Mouse (Mus musculus): ENCODE results near the gene Cnn3. TPM values are rescaled to one million over a fixed set of nuclear protein-coding genes. Genes with fewer than 3 reads are reported as not detected.

Cnn3 gene
- polyA plus RNA-seq, 1 experiment from 2014 or later, result 643 TPM

DNA sequence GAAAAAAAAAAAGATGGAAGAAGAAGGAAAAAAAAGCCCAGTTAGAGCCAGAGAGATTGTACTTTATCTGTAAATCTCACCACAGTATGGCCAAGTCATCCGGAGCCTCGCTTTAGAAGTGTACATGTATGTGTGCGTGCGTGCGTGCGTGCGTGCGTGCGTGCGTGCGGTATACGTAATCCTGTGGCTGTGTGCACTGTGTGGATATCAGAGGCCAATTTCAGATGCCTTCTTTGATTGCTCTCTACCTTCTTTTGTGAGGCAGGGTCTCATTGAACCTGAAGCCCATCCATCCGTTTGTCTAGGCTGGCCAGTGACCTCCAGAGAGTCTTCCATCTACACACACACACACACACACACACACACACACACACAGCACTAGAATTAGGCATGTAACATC lies 35.2 kb downstream of the Cnn3 start:
- ATAC-seq (ENCODE audit: low read depth), result no peak
- Histone ChIP-seq H3K9me3 (no peaks in the 10 kb centered on the region), H3K27me3 (no peaks in the 10 kb centered on the region), H3K9ac (no peak overlapping the region), H3K4me2 (no peak overlapping the region), H3K36me3 (peaks cover 47% of the 10 kb centered on the region), H3K4me1 (replicated peaks) (peaks cover 24% of the 10 kb centered on the region; the same call in 1 of the 2 replicates), H3K27ac (replicated peaks) (no peak overlapping the region), H3K4me3 (no peak overlapping the region)
- WGBS, result 96% methylated on average over 13 of the region's 13 CpGs

DNA sequence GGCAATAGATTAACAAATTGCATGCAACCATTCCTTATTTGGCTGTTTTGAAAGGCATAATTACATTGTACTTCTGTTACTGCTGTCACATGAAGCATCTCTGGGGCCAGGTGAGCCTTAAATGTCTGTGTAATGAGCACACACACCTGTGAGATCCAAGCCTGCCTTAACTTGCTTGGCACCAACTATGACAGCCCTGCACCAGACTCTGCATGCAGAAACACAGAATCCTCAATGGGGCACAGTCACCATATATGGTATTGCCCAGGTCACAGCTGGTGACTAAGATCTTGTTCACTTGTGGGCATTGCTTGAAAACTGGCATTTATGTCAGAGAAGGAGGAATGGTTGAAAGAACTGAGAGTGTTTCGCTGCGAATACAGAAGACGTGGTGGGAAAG lies 36.5 kb downstream of the Cnn3 start:
- H3K4me3 ChIP-seq, result no peak overlapping the region
- H3K4me1 ChIP-seq (replicated peaks), result peaks cover 24% of the 10 kb centered on the region; the same call in 1 of the 2 replicates
- H3K27me3 ChIP-seq, result no peaks in the 10 kb centered on the region
- no peak overlapping the region for H3K27ac ChIP-seq (replicated peaks)
- H3K9ac ChIP-seq, result no peak overlapping the region
- H3K36me3 ChIP-seq, result peaks cover 34% of the 10 kb centered on the region
- H3K4me2 ChIP-seq, result no peak overlapping the region
- 94% methylated on average over 3 of the region's 3 CpGs for WGBS
- ATAC-seq (ENCODE audit: low read depth), result no peak
- H3K9me3 ChIP-seq, result no peaks in the 10 kb centered on the region

DNA sequence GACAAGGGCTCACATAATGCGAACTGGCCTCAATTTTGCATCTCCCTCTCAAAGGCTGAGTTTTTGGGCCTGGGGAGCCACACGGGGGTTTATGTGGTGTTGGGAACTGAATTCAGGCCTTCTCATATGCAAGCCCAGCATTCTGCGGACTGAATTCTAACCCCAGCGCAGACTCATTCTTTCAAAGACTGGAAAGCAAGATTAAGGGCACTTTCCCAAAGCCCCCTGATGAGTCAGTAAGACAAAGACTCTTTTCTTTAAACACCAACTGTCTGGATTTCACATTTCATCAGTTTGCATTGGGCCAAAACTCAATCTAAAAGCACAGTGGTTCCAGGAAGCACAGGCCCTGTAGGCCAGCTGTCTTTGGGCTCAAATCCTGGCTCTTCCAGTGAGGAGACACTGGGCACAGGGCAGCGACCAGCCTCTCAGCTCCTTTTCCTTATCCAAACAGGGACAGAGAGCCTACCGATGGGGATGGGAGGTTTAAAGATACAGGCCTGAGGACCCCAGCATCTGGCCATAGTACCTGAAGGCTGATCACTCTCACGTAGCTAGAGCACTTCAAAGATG lies 38.5 kb downstream of the Cnn3 start:
- ATAC-seq (ENCODE audit: low read depth), result no peak
- no peak overlapping the region for H3K4me3 ChIP-seq
- WGBS, result 37% methylated on average over 7 of the region's 7 CpGs
- H3K9ac ChIP-seq, result no peak overlapping the region
- peaks cover 35% of the 10 kb centered on the region for H3K4me1 ChIP-seq (replicated peaks)
- peaks cover 14% of the 10 kb centered on the region for H3K36me3 ChIP-seq
- peak overlapping the region; percentile 61 for H3K27ac ChIP-seq (replicated peaks)
- H3K27me3 ChIP-seq, result no peaks in the 10 kb centered on the region
- no peaks in the 10 kb centered on the region for H3K9me3 ChIP-seq
- H3K4me2 ChIP-seq, result no peak overlapping the region

DNA sequence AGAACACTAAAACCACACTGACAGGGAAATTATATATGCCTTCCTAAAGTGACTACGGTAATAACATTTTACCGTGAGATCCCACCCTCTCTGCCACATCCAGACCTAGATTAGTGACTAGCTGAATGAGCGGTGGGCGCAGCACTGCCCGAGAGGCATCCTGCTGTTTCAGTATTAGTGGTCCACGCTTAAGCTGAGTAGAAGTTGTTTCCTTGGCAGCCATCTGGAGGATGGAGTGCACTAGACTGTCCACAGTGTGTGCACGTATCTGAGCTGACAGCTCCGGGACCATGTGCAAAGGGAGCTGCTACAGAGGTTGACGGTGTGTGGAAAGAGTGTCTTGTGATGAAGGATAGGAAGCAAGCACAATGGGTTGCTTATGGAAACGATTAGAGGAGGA lies 39.5 kb downstream of the Cnn3 start:
- Histone ChIP-seq H3K27me3 (no peaks in the 10 kb centered on the region), H3K4me2 (no peak overlapping the region), H3K4me1 (replicated peaks) (peaks cover 37% of the 10 kb centered on the region), H3K9ac (no peak overlapping the region), H3K36me3 (peaks cover 4% of the 10 kb centered on the region), H3K9me3 (no peaks in the 10 kb centered on the region), H3K4me3 (no peak overlapping the region), H3K27ac (replicated peaks) (no peak overlapping the region)
- ATAC-seq (ENCODE audit: low read depth), result no peak
- 52% methylated on average over 10 of the region's 10 CpGs for WGBS

DNA sequence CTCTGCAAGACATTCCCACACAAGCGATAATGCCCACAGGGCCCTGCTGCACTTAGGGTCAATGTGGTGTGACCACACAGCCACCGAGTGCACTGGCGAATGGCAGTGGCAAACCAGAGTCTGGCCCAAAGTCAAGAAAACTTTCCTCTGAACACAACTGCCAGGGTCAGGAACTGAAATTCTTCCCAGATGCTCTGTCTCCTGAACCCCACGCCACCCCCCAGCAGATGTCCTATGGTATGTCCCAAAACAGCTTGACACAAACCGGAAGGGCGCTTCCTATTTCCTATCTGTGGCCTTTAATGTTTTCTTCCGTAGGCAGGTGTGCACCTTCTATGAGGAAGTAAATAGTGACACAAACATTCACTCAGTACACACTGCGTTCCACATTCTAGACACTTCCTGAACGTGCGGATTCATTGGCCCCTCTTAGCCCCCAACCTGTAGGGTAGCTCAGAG lies 40.8 kb downstream of the Cnn3 start:
- 80% methylated on average over 10 of the region's 10 CpGs for WGBS
- no peak for ATAC-seq (ENCODE audit: low read depth)
- Histone ChIP-seq H3K36me3 (no peaks in the 10 kb centered on the region), H3K27me3 (no peaks in the 10 kb centered on the region), H3K9ac (no peak overlapping the region), H3K4me2 (no peak overlapping the region), H3K4me1 (replicated peaks) (peaks cover 37% of the 10 kb centered on the region), H3K27ac (replicated peaks) (no peak overlapping the region), H3K4me3 (no peak overlapping the region), H3K9me3 (no peaks in the 10 kb centered on the region)

DNA sequence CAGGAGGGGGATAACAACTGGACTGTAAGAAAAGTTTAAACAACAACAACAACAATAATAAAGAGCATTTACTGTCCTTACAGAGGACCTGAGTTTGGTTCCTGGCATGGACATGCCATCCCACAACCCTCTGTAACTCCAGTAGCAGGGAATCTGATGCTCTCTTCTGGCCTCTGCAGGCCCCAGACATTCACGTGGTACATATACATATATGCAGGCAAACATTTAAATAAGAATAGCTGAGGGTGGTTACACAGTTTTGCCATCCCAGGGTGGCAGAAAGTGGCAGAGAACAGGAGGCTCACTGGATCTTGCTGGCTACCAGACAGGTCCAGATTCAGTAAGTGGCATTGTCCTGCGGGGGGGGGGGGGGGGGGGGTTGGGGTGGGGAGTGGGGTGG lies 41.8 kb downstream of the Cnn3 start:
- Histone ChIP-seq H3K9me3 (no peaks in the 10 kb centered on the region), H3K9ac (no peak overlapping the region), H3K27ac (replicated peaks) (no peak overlapping the region), H3K36me3 (no peaks in the 10 kb centered on the region), H3K4me1 (replicated peaks) (peaks cover 37% of the 10 kb centered on the region), H3K4me3 (no peak overlapping the region), H3K27me3 (no peaks in the 10 kb centered on the region), H3K4me2 (no peak overlapping the region)
- no peak for ATAC-seq (ENCODE audit: low read depth)
- WGBS, result 15% methylated on average over 1 of the region's 2 CpGs

DNA sequence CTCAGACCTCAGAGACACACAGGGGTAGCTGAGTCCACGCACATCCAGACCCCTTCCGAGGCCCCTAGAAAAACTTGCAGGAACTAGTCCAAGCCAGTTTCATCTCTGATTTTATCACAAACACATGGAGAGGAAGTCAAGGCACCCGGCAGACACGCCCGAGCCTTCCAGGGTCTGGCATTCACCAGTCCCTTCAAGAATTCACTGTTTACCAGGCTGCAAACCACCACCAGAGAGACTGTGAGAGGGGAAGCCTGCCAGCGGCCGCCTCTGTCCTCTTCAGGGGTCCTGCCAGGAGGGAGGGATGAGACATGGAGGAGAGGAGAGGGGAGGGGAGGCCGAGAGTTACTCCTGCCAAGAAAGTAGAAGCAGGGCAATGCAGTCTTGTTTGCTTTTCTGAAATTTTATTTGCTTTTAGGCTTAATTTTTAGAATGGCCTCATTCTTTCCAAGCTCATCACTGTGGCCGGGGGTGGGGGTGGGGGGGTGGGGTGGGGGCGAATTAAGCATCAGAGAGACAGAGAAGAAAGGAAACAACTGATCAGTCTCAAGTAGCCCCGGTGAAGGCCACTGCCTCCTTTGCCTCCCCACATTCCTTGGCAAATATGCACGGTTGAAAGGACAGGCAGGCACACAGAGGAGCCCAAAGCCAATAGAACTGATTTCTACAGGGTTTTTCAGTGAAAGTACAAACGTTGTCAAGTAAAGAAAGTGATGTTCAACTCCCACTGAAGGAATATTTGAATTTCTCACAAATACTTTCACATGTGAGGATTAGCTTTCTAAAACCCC lies 43.1 kb downstream of the Cnn3 start:
- Histone ChIP-seq H3K36me3 (no peaks in the 10 kb centered on the region), H3K4me3 (no peak overlapping the region), H3K27ac (replicated peaks) (peak overlapping the region; percentile 70), H3K9me3 (no peaks in the 10 kb centered on the region), H3K4me2 (peak overlapping the region; percentile 17; the same call in 1 of the 2 replicates), H3K4me1 (replicated peaks) (peaks cover 31% of the 10 kb centered on the region), H3K9ac (no peak overlapping the region), H3K27me3 (no peaks in the 10 kb centered on the region)
- WGBS, result 7% methylated on average over 13 of the region's 13 CpGs
- ATAC-seq (ENCODE audit: low read depth), result peak; percentile 83

DNA sequence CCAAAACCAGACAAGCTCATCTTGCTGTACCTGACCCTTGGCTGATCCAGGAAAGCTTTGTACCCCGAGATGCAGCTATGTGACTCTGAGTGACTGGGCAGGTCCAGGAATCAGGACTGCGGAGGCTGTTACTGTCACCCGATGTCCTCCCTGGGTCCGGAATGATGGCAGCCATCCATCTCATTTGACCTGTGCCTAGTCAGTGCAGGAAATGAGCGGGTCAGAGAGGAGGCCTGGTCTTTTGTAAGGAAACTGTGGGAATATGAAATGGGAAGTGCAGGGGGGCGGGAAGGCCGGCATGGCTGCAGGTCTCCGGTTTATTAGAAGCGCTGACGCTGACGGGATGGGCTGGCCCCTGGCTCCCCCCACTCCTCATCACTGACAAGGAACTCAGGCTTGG lies 45.4 kb downstream of the Cnn3 start:
- Histone ChIP-seq H3K4me3 (no peak overlapping the region), H3K9ac (no peak overlapping the region), H3K4me1 (replicated peaks) (peaks cover 13% of the 10 kb centered on the region), H3K27ac (replicated peaks) (no peak overlapping the region), H3K9me3 (no peaks in the 10 kb centered on the region), H3K27me3 (no peaks in the 10 kb centered on the region), H3K36me3 (no peaks in the 10 kb centered on the region), H3K4me2 (no peak overlapping the region)
- 73% methylated on average over 11 of the region's 11 CpGs for WGBS
- no peak for ATAC-seq (ENCODE audit: low read depth)

DNA sequence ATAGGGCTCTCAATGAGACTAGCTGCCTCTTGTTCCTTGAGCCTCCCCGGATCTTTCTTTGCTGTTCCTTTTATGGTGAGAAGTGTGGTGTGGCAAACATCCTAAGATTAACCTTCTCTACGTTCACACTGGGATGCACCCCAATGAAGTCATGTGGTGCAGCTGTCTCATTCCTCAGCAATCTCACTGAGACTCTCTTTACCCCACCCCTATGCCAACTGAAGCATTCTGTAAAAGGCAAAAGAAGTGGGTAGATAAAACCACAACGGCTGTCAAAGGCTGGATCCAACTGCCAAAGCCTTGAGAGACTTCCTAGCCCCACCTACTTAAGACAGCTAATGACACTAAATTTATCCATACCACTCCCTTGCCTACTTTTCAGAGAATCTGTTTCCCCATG lies 48.4 kb downstream of the Cnn3 start:
- H3K9ac ChIP-seq, result no peak overlapping the region
- WGBS, result 69% methylated on average over 3 of the region's 3 CpGs
- no peak overlapping the region for H3K4me2 ChIP-seq
- H3K27me3 ChIP-seq, result no peaks in the 10 kb centered on the region; the same call in 1 of the 2 replicates
- no peaks in the 10 kb centered on the region for H3K9me3 ChIP-seq
- no peak overlapping the region for H3K4me3 ChIP-seq
- ATAC-seq (ENCODE audit: low read depth), result no peak
- H3K27ac ChIP-seq (replicated peaks), result no peak overlapping the region
- peaks cover 8% of the 10 kb centered on the region; the same call in 1 of the 2 replicates for H3K4me1 ChIP-seq (replicated peaks)
- no peaks in the 10 kb centered on the region for H3K36me3 ChIP-seq

DNA sequence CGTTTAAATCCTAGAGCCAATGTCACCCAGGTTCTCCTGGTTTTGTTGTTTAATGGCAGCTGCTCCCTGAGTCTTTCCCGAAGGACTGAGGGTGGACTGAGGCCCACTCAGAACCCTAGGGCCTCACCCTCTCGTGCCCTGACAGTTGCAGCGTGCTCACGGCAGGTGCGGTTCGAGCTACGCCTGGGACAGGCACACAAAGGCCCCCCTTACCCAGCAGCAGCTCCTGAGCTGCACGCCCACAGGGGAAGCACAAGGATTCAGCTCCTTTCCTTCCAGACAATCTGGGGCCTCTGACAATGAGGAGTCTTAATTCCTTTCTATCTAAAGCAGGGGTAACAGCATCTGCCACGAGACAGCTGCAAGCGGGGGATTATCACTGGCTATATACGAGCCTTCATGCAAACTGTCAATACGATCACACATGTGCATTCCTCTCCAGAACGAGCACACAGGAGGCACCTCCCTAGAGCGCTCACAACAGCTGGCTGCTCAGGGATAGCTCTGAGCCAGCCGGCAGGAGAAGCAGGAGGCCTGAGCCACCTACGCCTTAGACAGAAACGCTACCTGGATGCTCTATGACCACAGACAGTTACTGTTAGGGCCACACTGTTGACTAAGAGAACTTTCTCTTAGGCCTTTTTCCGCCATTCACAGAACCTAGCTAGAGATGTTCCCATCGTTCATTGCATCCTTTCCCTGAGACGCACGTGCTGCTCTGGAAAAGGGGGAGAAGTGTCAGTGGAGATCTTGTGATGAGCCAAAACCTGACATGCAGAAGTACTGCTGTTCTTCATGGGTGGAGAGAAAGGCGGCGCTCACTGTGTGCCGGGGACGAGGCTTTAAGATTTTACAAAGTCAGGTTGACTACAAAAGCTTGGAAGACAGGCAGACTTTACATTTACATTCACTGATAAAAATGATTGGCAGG lies 54.0 kb downstream of the Cnn3 start:
- Histone ChIP-seq H3K9ac (no peak overlapping the region), H3K36me3 (no peaks in the 10 kb centered on the region), H3K4me3 (no peak overlapping the region), H3K27me3 (no peaks in the 10 kb centered on the region; the same call in 1 of the 2 replicates), H3K27ac (replicated peaks) (peak overlapping the region; percentile 71), H3K4me1 (replicated peaks) (peaks cover 37% of the 10 kb centered on the region), H3K4me2 (no peak overlapping the region), H3K9me3 (no peaks in the 10 kb centered on the region)
- 62% methylated on average over 26 of the region's 26 CpGs for WGBS
- ATAC-seq (ENCODE audit: low read depth), result no peak

DNA sequence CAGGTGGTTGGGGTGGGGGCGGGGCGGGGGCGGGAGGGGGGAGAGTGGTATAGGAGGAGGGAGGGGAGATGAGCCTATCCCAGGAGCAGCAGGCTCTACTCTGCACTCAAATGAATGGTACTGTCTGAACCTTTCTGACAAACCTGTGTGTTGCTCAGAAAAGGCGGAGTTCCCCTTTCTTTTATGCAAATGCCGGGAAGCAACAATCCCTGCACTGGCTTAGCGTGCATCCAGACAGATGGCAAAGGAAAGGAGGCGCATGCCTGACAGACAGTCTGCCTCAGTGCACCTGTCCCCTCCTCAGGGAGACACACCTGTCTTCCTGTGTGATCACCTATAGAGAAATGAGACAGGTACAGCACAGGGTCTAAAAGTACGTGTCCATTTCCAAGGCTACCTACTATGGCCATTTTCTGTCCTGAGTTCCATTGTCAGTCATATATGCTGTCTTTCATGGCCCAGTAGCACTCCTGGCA lies 54.7 kb downstream of the Cnn3 start:
- 62% methylated on average over 8 of the region's 8 CpGs for WGBS
- H3K4me3 ChIP-seq, result no peak overlapping the region
- no peaks in the 10 kb centered on the region; the same call in 1 of the 2 replicates for H3K27me3 ChIP-seq
- no peaks in the 10 kb centered on the region for H3K36me3 ChIP-seq
- no peak overlapping the region for H3K4me2 ChIP-seq
- peaks cover 37% of the 10 kb centered on the region for H3K4me1 ChIP-seq (replicated peaks)
- no peak overlapping the region for H3K27ac ChIP-seq (replicated peaks)
- H3K9ac ChIP-seq, result no peak overlapping the region
- no peak for ATAC-seq (ENCODE audit: low read depth)
- H3K9me3 ChIP-seq, result no peaks in the 10 kb centered on the region

DNA sequence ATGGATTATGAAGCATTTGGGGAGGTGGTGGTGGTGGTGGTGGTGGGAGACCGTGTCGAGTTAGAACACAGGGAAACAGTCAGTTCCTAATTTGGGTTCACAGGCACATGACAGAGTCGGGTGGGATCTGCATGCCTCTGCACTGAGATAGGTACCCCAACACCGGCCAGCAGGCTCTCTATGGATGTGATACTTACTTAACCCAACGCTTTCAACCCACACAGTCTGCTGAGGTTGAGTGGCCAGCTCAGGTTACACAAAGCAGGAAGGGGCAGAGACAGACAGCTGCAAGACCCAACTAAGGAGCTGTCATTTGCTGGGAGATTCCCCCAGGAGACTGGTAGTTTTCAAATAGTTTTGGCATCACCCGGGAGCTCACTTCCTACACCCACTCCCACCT lies 55.3 kb downstream of the Cnn3 start:
- H3K4me1 ChIP-seq (replicated peaks), result peaks cover 37% of the 10 kb centered on the region
- H3K9me3 ChIP-seq, result no peaks in the 10 kb centered on the region
- no peak overlapping the region for H3K4me2 ChIP-seq
- ATAC-seq (ENCODE audit: low read depth), result no peak
- no peak overlapping the region for H3K9ac ChIP-seq
- WGBS, result 46% methylated on average over 6 of the region's 6 CpGs
- H3K4me3 ChIP-seq, result no peak overlapping the region
- H3K27me3 ChIP-seq, result no peaks in the 10 kb centered on the region; the same call in 1 of the 2 replicates
- no peak overlapping the region for H3K27ac ChIP-seq (replicated peaks)
- no peaks in the 10 kb centered on the region for H3K36me3 ChIP-seq
